Mouse (Mus musculus) adrenal gland, postnatal 4 days (tissue): ENCODE measurements around the gene Smpd4. TPM values are rescaled to one million over a fixed set of nuclear protein-coding genes. Genes with fewer than 3 reads are reported as not detected.

Experiments
- total RNA-seq, 2 experiments: library from RNA; stranded (reverse); gene quantifications; 2 replicates each; pipeline ENCODE4 v1.2.3; 2021

Gene Smpd4
- total RNA-seq, 2 experiments from 2014 or later, result 50.2 to 52.4 TPM

Other genes with a start within 250 kb of the Smpd4 start
- gene Snap29, start 213.4 kb upstream of the Smpd4 start, total RNA-seq, result 10 to 100 TPM; 22.9 TPM
- 10 to 100 TPM; 65.0 to 70.9 TPM for gene Pi4ka, start 213.0 kb upstream of the Smpd4 start, total RNA-seq
- gene Crkl, start 167.4 kb upstream of the Smpd4 start, total RNA-seq, result 10 to 100 TPM; 32.1 to 35.0 TPM
- 1 to 10 TPM; 7.5 to 8.5 TPM for gene Aifm3, start 129.7 kb upstream of the Smpd4 start, total RNA-seq
- 10 to 100 TPM; 69.1 to 73.2 TPM for gene Lztr1, start 110.7 kb upstream of the Smpd4 start, total RNA-seq
- gene Thap7, start 88.2 kb upstream of the Smpd4 start, total RNA-seq, result 10 to 100 TPM; 35.6 to 39.7 TPM
- under 1 TPM; 0.31 to 0.65 TPM for gene Lrrc74b, start 58.1 kb upstream of the Smpd4 start, total RNA-seq
- under 1 TPM; 0.45 to 0.51 TPM for gene P2rx6, start 57.5 kb upstream of the Smpd4 start, total RNA-seq
- 10 to 100 TPM; 17.9 to 21.9 TPM for gene Slc7a4, start 36.1 kb upstream of the Smpd4 start, total RNA-seq
- 1 to 10 TPM; 6.2 to 6.5 TPM for gene Ccdc74a, start 27.1 kb downstream of the Smpd4 start, total RNA-seq
- gene Med15, start 113.5 kb downstream of the Smpd4 start, total RNA-seq, result 10 to 100 TPM; 68.8 to 70.3 TPM
- gene Klhl22, start 140.3 kb downstream of the Smpd4 start, total RNA-seq, result 10 to 100 TPM; 52.3 TPM
- gene Scarf2, start 177.9 kb downstream of the Smpd4 start, total RNA-seq, result 10 to 100 TPM; 29.3 to 33.9 TPM
- gene B830017H08Rik, start 213.8 kb downstream of the Smpd4 start, total RNA-seq, result under 1 TPM in 1 of 2 experiments, not detected in 1; 0.62 TPM
- gene Car15, start 219.0 kb downstream of the Smpd4 start, total RNA-seq, result 1 to 10 TPM; 2.9 to 8.8 TPM